Mouse (Mus musculus) hindbrain, embryonic 13.5 days (tissue): Measurements from ENCODE around the gene Hps5. TPM values are rescaled to one million over a fixed set of nuclear protein-coding genes. Genes with fewer than 3 reads are reported as not detected.
"Not testable (repeated sequence)": the region's sequence is repeated elsewhere in the genome, so short reads cannot be mapped to it uniquely, and the experiment has no call there.

Experiments used
- ATAC-seq: fragments of 200-750 bp; cut with Nextera tagmentation; 2 replicates; pipeline ENCODE4 v1.8.0; 2017; ENCODE audit warnings: moderate TSS enrichment; ENCODE audit not compliant: low FRiP score
- H3K27ac ChIP-seq: fragments of 300-500 bp; sonication (generic); 2 replicates; pipeline ENCODE4 v1.5.1; 2015; ENCODE audit warnings: inconsistent platforms, mild to moderate bottlenecking, moderate library complexity
- H3K27me3 ChIP-seq: fragments of 300-500 bp; sonication (generic); 2 replicates; pipeline ENCODE4 v1.6.1; 2015; ENCODE audit warnings: mild to moderate bottlenecking, inconsistent platforms
- H3K36me3 ChIP-seq: fragments of 300-500 bp; sonication (generic); 2 replicates; pipeline ENCODE4 v1.6.1; 2015; ENCODE audit warnings: mild to moderate bottlenecking, inconsistent platforms
- H3K4me1 ChIP-seq: fragments of 300-500 bp; sonication (generic); replicated peaks from 2 replicates; pipeline ENCODE4 v1.6.1; 2015; ENCODE audit warnings: inconsistent platforms
- H3K4me2 ChIP-seq: fragments of 300-500 bp; sonication (generic); 2 replicates; pipeline ENCODE4 v1.6.1; 2015; ENCODE audit warnings: inconsistent platforms, mild to moderate bottlenecking, moderate library complexity
- H3K4me3 ChIP-seq: fragments of 300-500 bp; sonication (generic); 2 replicates; pipeline ENCODE4 v1.5.1; 2015; ENCODE audit warnings: mild to moderate bottlenecking, inconsistent platforms
- H3K9ac ChIP-seq: fragments of 300-500 bp; sonication (generic); 2 replicates; pipeline ENCODE4 v1.6.1; 2015; ENCODE audit warnings: mild to moderate bottlenecking, inconsistent platforms
- H3K9me3 ChIP-seq: fragments of 300-500 bp; sonication (generic); 2 replicates; pipeline ENCODE4 v1.6.1; 2016; ENCODE audit warnings: inconsistent platforms
- WGBS: fragments of 180-500 bp; shearing (Covaris S2); methylation state at CpG from one replicate; pipeline ENCODE4 v1.1.7; 2015; 5-methylcytosine and 5-hydroxymethylcytosine counted together
- polyA plus RNA-seq: library from polyadenylated mRNA; unstranded; fragments of >200 nt; fragmentation: Nextera tagmentation; extraction: Ambion mirVana; gene quantifications from 2 replicates; pipeline ENCODE4 v1.2.1, GENCODE M21; 2015

The Hps5 gene
- polyA plus RNA-seq, 1 experiment from 2014 or later = 15.6 TPM

DNA sequence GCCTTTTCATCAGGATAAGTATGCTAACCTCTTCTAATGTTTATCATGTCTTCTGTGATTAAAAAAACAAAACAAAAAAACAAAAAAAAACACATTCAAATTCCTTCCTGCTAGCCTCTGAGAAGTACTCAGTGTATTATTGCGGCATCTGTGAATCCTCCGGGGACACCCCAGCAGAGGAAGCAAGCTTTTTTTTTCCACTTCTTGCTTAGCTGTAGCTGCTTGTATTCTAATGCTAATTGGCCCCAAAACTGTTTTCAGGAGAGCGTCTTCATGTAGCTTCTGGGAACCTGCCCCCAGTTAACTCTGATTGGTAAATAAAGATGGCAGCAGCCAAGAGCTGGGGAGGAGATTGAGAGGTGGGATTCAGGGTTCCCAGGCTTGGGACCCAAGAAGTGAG is 47.4 kb downstream of the Hps5 start:
- no peak for ATAC-seq
- 28% methylated on average over 3 of the region's 3 CpGs for WGBS

DNA sequence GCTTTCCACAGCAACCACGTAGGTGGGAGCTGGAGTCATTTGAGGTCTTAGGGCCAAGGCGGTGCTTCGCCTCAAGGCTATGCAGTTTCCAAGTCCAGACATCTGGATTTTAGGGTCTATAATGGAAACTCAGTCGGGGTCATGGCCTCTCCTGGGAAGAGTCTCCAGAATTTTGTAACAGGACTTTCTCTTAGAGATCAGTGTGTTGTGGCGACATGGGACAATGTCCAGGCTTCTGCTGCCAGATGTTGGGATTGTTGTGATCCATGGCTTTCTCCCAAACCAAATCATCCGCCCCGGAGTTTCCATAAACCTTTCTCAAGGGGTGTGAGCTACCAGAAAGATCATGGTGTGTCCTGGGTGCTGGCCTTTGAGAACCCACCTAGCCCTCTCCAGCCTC is 49.5 kb downstream of the Hps5 start:
- no peak overlapping the region for H3K4me2 ChIP-seq
- H3K4me3 ChIP-seq = no peak overlapping the region
- H3K9ac ChIP-seq = no peak overlapping the region
- H3K36me3 ChIP-seq = no peaks in the 10 kb centered on the region
- no peaks in the 10 kb centered on the region for H3K4me1 ChIP-seq
- no peak for ATAC-seq
- WGBS = 88% methylated on average over 7 of the region's 7 CpGs
- no peaks in the 10 kb centered on the region for H3K27me3 ChIP-seq
- H3K27ac ChIP-seq = no peak overlapping the region
- H3K9me3 ChIP-seq = no peaks in the 10 kb centered on the region

More for the DNA sequence above, 47.4 kb downstream of the Hps5 start:
- Histone ChIP-seq H3K27ac (no peak overlapping the region), H3K36me3 (no peaks in the 10 kb centered on the region), H3K4me3 (no peak overlapping the region), H3K4me1 (no peaks in the 10 kb centered on the region), H3K9ac (no peak overlapping the region), H3K27me3 (no peaks in the 10 kb centered on the region), H3K4me2 (no peak overlapping the region), H3K9me3 (no peaks in the 10 kb centered on the region)

DNA sequence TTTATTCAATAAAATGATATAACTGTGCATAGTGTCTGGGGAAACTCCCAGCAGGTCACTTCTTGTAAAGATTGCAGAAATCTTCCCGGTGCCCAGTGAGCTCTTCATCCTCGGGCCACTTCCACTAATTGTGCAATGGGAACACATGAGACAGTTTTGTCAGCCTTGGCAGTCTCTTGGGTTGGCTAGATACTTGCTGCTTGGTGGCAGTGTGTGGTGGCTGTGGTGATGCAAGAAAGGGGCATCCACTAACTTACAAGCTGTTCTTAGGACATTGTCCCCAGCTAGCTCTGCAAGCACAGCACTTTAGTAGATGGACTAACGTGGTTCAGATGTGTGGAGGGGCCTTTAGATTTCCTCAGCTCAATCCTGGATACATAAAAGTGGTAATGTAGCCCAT is 50.0 kb downstream of the Hps5 start:
- 87% methylated on average over 3 of the region's 3 CpGs for WGBS
- Histone ChIP-seq H3K27ac (no peak overlapping the region), H3K36me3 (no peaks in the 10 kb centered on the region), H3K9me3 (no peaks in the 10 kb centered on the region), H3K4me2 (no peak overlapping the region), H3K9ac (no peak overlapping the region), H3K4me3 (no peak overlapping the region), H3K27me3 (no peaks in the 10 kb centered on the region), H3K4me1 (no peaks in the 10 kb centered on the region)
- no peak for ATAC-seq

DNA sequence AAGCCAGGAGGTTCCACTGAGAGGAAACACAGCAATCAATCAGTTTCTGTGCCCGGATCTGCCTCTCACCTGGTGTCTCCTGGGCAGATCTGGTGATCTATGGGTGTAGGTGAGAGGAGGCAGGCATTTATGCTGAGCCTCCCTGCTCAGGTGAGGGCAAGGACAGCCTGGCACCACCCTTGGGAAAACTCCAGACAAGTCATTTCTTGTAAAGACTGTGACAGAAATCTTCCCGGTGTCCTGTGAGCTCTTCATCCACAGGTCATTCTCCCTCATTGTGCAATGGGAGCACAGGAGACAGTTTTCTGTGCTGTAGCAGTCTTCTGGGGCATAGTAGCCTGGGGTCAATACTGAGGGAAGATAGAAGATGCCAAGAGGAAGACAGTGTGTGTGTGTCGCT is 53.0 kb downstream of the Hps5 start, which contains the start of gene Saa1:
TSS of gene Saa1 (minus strand) at position 101 of the 400 bp plus-strand sequence.
- not testable (repeated sequence) for H3K4me3 ChIP-seq, H3K4me1 ChIP-seq, H3K9me3 ChIP-seq, H3K9ac ChIP-seq, H3K27me3 ChIP-seq, ATAC-seq, H3K27ac ChIP-seq, H3K4me2 ChIP-seq, H3K36me3 ChIP-seq
- 89% methylated on average over 3 of the region's 3 CpGs for WGBS

DNA sequence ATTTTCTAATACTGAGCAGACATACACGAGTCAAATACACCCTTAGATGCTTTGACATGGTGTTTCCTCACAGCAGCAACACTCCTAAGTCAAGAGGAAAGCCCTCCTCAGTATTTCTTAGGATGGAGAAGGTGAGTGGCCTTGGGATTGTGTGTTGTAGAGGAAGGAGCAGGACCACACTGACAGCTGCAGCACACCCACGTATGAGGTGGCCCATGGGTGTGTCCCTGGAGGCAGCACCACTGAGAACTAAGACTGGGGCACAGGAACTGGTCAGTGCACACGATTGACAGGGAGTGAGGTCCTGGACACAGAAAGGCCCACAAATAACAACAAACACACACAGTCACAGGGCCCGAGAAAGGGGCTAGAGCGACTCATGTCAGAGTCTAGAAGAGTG is 55.8 kb downstream of the Hps5 start:
- not testable (repeated sequence) for H3K4me2 ChIP-seq, H3K27ac ChIP-seq, H3K9me3 ChIP-seq, H3K9ac ChIP-seq, H3K36me3 ChIP-seq, H3K4me1 ChIP-seq, H3K4me3 ChIP-seq, ATAC-seq, H3K27me3 ChIP-seq
- WGBS = 84% methylated on average over 5 of the region's 5 CpGs

DNA sequence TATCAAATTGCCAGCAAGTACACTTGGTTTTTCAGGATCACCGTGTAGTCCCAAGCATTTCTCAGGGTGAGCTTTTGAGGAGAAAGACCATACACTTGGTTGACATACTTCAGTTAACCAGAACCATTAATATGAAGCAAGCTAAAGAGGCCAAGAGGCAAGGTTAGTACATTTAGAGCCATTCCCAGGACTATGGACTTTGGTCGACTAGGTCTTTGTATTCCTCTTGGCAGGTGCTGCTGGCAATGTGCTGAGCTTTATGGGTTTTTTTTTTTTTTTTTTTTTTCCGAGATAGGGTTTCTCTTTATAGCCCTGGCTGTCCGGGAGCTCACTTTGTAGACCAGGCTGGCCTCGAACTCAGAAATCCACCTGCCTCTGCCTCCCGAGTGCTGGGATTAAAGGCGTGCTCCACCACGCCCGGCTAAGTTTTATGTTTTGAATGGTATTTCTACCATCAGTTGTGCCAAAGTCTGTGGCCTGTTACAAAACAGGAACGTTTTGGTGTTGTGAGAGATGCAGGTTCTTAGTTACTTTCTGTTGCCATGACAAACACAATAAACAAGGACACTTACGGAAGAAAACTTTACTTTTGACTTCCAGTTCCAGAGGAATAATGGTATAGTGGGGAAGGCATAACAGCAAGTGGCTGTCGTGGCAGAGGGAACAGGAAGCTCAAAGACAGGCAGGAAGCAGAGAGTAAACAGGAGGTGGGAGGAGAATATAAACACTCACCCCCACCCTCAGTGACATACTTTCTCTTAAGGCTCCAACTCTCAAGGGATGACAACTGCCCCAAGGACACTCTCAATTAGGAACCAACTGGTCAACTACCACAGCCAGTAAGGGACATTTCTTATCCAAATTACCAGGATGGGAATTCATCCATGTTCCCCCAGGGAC is 57.1 kb downstream of the Hps5 start:
- Histone ChIP-seq H3K27ac (no peak overlapping the region), H3K9me3 (no peaks in the 10 kb centered on the region), H3K9ac (no peak overlapping the region), H3K4me1 (no peaks in the 10 kb centered on the region), H3K4me3 (no peak overlapping the region), H3K36me3 (no peaks in the 10 kb centered on the region), H3K4me2 (no peak overlapping the region), H3K27me3 (no peaks in the 10 kb centered on the region)
- WGBS = 86% methylated on average over 12 of the region's 12 CpGs
- ATAC-seq = no peak

DNA sequence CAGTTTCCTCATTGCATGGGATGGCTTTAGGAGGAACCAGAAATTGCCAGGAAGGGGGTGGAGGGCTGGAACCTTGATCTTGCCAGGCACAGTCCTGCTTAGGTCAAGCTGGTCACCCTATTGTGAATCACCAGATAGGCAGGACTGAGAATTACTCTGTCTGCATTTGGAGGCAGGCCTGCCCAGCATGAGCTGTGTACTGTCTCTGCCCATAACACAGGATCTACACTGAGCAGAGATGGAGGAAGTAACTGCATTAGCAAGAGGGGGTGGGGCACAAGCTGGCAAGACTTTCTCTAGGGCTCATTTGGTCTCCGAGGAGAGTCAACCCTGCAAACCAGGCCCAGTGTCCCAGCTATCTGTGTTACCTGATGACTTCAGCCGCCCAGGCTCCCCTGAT is 60.9 kb downstream of the Hps5 start:
- no peak for ATAC-seq

DNA sequence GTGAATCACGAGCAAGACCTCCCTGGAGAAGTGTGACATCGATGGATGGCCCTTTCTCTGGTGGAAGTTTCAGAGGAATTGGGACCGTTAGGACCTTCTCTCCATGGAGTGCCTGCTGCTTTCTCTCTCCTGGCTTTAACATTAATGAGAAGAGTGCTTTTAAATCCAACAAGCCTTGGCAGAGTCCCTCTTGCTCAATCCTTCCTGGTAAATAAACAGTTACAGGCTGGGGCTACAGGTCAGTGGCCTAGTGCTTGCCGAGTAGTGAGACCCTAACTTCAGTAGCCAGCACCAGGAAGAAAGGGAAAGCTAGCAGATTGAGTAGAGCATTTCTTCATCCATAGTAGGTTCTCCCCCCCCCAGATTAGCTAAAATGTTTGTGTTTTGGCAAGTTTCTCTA is 63.4 kb downstream of the Hps5 start, which contains the start of gene Saa4:
TSS of gene Saa4 (minus strand) at position 146 of the 400 bp plus-strand sequence.
- Histone ChIP-seq H3K27me3 (no peaks in the 10 kb centered on the region), H3K9me3 (no peaks in the 10 kb centered on the region), H3K36me3 (no peaks in the 10 kb centered on the region), H3K4me1 (no peaks in the 10 kb centered on the region), H3K4me2 (no peak within 1 kb of the TSS), H3K9ac (no peak within 1 kb of the TSS), H3K27ac (no peak within 1 kb of the TSS), H3K4me3 (no peak within 1 kb of the TSS)
- WGBS = 88% methylated on average over 4 of the region's 4 CpGs
- no peak for ATAC-seq

More for the DNA sequence above, 60.9 kb downstream of the Hps5 start:
- Histone ChIP-seq H3K4me3 (no peak overlapping the region), H3K4me1 (no peaks in the 10 kb centered on the region), H3K36me3 (no peaks in the 10 kb centered on the region), H3K9ac (no peak overlapping the region), H3K27me3 (no peaks in the 10 kb centered on the region), H3K4me2 (no peak overlapping the region), H3K9me3 (no peaks in the 10 kb centered on the region), H3K27ac (no peak overlapping the region)
- WGBS = 88% methylated on average over 2 of the region's 2 CpGs

DNA sequence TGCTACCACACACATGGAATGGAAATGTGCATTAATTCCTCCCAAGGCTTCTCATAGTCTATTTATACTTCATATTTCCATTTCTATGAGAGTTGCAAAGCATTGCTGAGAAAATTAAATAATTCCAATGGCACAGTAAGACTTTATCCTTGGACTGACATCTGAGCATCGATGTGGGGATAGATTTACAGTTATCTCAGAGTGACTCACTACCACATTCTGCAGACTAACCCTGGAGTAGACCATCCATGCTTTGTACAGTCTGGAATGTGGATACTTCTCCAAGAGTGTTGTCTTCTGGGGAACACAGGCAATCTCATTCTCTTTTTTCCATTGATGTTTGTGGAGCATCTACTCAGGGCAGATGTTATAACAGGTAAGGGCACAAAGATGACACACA is 68.3 kb downstream of the Hps5 start:
- Histone ChIP-seq H3K4me2 (no peak overlapping the region), H3K27me3 (peaks cover 6% of the 10 kb centered on the region; the same call in 1 of the 2 replicates), H3K4me3 (no peak overlapping the region), H3K9me3 (no peaks in the 10 kb centered on the region), H3K9ac (no peak overlapping the region), H3K27ac (no peak overlapping the region), H3K4me1 (no peaks in the 10 kb centered on the region), H3K36me3 (no peaks in the 10 kb centered on the region)
- ATAC-seq = no peak
- 94% methylated on average over 1 of the region's 1 CpGs for whole genome bisulfite sequencing

DNA sequence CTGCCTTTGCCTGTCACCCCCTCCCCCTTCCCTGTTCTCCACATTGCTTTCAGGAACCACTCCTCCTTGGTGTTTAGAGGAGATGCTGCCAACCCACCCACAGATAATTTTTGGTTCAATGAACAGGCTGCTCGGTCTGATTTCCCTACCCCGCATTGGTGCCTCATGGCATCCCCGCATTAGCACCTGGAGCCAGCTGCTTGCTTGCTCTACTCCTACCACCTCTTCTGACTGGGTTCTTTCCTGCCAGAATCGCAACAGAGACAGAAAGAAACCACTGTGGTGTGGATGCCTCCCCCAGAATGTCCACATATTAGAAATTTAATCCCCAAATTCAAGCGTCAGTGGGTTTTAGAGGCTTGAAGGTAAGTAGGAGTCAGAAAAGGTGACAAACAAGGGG is 71.5 kb downstream of the Hps5 start:
- peaks cover 15% of the 10 kb centered on the region for H3K27me3 ChIP-seq
- no peak overlapping the region for H3K4me3 ChIP-seq
- no peaks in the 10 kb centered on the region for H3K36me3 ChIP-seq
- no peak overlapping the region for H3K9ac ChIP-seq
- no peaks in the 10 kb centered on the region for H3K4me1 ChIP-seq
- H3K9me3 ChIP-seq = no peaks in the 10 kb centered on the region
- no peak overlapping the region for H3K4me2 ChIP-seq
- no peak for ATAC-seq
- no peak overlapping the region for H3K27ac ChIP-seq
- WGBS = 82% methylated on average over 5 of the region's 5 CpGs

DNA sequence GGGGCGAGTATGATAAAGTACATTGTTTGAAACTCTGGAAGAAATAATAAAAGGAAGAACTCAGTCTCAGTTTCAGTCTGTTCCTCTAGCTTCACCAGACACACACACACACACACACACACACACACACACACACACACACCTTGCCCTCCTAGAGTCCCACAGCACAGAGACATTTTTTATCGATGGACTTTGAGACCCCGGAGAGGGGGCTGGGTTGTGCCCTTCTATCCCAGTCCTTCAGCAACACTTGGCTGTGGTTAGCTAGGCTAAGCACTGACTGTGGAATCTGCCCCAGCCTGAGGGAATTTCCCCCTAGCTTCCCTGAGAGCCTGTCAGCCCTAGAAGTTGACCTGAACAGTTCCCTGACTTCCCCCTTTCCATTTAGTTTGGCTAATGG is 72.0 kb downstream of the Hps5 start:
- peaks cover 15% of the 10 kb centered on the region for H3K27me3 ChIP-seq
- no peaks in the 10 kb centered on the region for H3K9me3 ChIP-seq
- WGBS = 96% methylated on average over 3 of the region's 3 CpGs
- no peak overlapping the region for H3K4me2 ChIP-seq
- no peaks in the 10 kb centered on the region for H3K4me1 ChIP-seq
- no peak for ATAC-seq
- no peak overlapping the region for H3K4me3 ChIP-seq
- no peak overlapping the region for H3K27ac ChIP-seq
- H3K9ac ChIP-seq = no peak overlapping the region
- no peaks in the 10 kb centered on the region for H3K36me3 ChIP-seq

DNA sequence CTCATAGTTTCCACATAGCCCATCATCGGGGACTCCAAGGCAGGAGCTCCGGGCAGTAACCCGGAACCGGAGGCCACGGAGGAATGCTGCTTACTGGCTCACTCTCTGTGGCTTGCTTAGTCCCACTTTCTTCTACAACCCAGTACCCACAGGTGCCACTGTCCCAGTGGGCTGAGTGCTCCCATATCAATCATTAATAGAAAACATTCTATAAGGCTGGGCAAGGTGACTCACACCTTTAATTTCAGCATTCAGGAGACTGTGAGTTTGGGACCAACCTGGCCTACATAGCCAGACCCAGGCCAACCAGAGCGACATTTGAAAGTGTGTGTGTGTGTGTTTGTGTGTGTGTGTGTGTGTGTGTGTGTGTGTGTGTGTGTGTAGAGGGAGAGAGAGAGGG is 72.5 kb downstream of the Hps5 start:
- Histone ChIP-seq H3K36me3 (no peaks in the 10 kb centered on the region), H3K9me3 (no peaks in the 10 kb centered on the region), H3K9ac (no peak overlapping the region), H3K4me3 (no peak overlapping the region), H3K4me2 (no peak overlapping the region), H3K4me1 (no peaks in the 10 kb centered on the region), H3K27ac (no peak overlapping the region), H3K27me3 (peaks cover 15% of the 10 kb centered on the region)
- WGBS = 98% methylated on average over 6 of the region's 6 CpGs
- ATAC-seq = no peak

DNA sequence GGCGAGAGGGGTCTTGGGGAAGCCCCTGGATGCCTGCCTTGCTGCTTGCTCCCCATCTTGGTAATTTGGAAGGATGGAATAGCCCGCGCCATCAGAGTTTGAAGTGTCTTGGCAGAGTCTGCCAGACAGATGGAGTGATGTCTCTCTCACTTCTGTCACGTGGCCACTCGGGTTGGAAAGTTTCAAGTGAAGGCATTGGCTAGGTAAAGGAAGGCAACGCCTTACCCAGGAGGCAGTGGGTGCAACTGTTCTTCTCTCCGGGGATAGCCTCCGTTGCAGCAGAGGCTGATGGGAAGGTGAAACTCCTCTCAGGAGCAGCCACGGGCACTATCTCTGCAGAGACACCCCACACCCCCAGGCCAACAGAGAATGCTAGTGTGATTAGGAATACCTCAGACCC is 75.4 kb downstream of the Hps5 start:
- 81% methylated on average over 9 of the region's 9 CpGs for WGBS
- no peak overlapping the region for H3K4me2 ChIP-seq
- H3K9ac ChIP-seq = no peak overlapping the region
- H3K4me3 ChIP-seq = no peak overlapping the region
- H3K36me3 ChIP-seq = no peaks in the 10 kb centered on the region
- no peak for ATAC-seq
- H3K9me3 ChIP-seq = no peaks in the 10 kb centered on the region
- no peak overlapping the region for H3K27ac ChIP-seq
- peaks cover 15% of the 10 kb centered on the region for H3K27me3 ChIP-seq
- H3K4me1 ChIP-seq = no peaks in the 10 kb centered on the region
